Mouse (Mus musculus) forebrain, embryonic 14.5 days (tissue): ENCODE measurements at regions not wholly inside any gene's neighbourhood (a gene's known extent, or its start where the extent isn't known, plus 50 kb on each side); places are given as distances from the start of the nearest gene placed in this dataset.
"Not testable (repeated sequence)": the region's sequence is repeated elsewhere in the genome, so short reads cannot be mapped to it uniquely, and the experiment has no call there.

ENCODE experiments used
- ATAC-seq: fragments of 200-750 bp; cut with Nextera tagmentation; 2 replicates; pipeline ENCODE4 v1.8.0; 2017; ENCODE audit warnings: mild to moderate bottlenecking, moderate library complexity
- DNase-seq: peaks from one replicate; pipeline ENCODE4 v3.0.0-alpha.2; 2015; ENCODE audit warnings: low spot score
- H3K27ac ChIP-seq: fragments of 300-500 bp; sonication (generic); 2 replicates; pipeline ENCODE4 v1.5.1; 2014; ENCODE audit warnings: low read depth, mild to moderate bottlenecking, control low read depth, low read length, moderate library complexity
- H3K27me3 ChIP-seq: fragments of 300-500 bp; sonication (generic); replicated peaks from 2 replicates; pipeline ENCODE4 v1.6.1; 2014; ENCODE audit warnings: low read length, control low read depth, mixed read lengths; ENCODE audit not compliant: control insufficient read depth, insufficient read depth
- H3K36me3 ChIP-seq: fragments of 300-500 bp; sonication (generic); 2 replicates; pipeline ENCODE4 v1.6.1; 2014; ENCODE audit warnings: low read length, control low read depth; ENCODE audit not compliant: control insufficient read depth, insufficient read depth
- H3K4me1 ChIP-seq: fragments of 300-500 bp; sonication (generic); 2 replicates; pipeline ENCODE4 v1.6.1; 2014; ENCODE audit warnings: antibody characterized with exemption, low read length, control low read depth; ENCODE audit not compliant: control insufficient read depth, insufficient read depth
- H3K4me2 ChIP-seq: fragments of 300-500 bp; sonication (generic); 2 replicates; pipeline ENCODE4 v1.6.1; 2014; ENCODE audit warnings: mild to moderate bottlenecking, control low read depth, low read length
- H3K4me3 ChIP-seq: fragments of 300-500 bp; sonication (generic); 2 replicates; pipeline ENCODE4 v1.5.1; 2014; ENCODE audit warnings: low read depth, low read length, control low read depth
- H3K9ac ChIP-seq: fragments of 300-500 bp; sonication (generic); 2 replicates; pipeline ENCODE4 v1.6.1; 2014; ENCODE audit warnings: mild to moderate bottlenecking, low read length, control low read depth, moderate library complexity
- H3K9me3 ChIP-seq: fragments of 300-500 bp; sonication (generic); replicated peaks from 2 replicates; pipeline ENCODE4 v1.6.1; 2016; ENCODE audit warnings: low read length, control low read depth, mixed read lengths; ENCODE audit not compliant: control insufficient read depth
- WGBS: fragments of 180-500 bp; shearing (Covaris S2); extraction: QIAGEN DNeasy Blood & Tissue Kit; methylation state at CpG from one replicate; pipeline ENCODE4 v1.1.7; 2014; 5-methylcytosine and 5-hydroxymethylcytosine counted together

GRCm38 (mm10) chr13:111309848-111310692 lies 55.3 kb downstream of the Actbl2 start:
- Histone ChIP-seq H3K27me3 (no peaks in the 10 kb centered on the region), H3K4me3 (no peak overlapping the region), H3K9me3 (no peaks in the 10 kb centered on the region), H3K4me1 (no peaks in the 10 kb centered on the region), H3K4me2 (no peak overlapping the region), H3K36me3 (no peaks in the 10 kb centered on the region), H3K27ac (peak overlapping the region; percentile 33; the same call in 1 of the 2 replicates), H3K9ac (no peak overlapping the region)
- DNase-seq (peak; percentile 35), ATAC-seq (peak; percentile 18; the same call in 1 of the 2 replicates)
- 70% methylated on average over 14 of the region's 14 CpGs for WGBS

GRCm38 (mm10) chr13:111310693-111311045 lies 55.9 kb downstream of the Actbl2 start:
- Histone ChIP-seq H3K27ac (peak overlapping the region; percentile 33; the same call in 1 of the 2 replicates), H3K27me3 (no peaks in the 10 kb centered on the region), H3K4me3 (no peak overlapping the region), H3K36me3 (no peaks in the 10 kb centered on the region), H3K4me2 (no peak overlapping the region), H3K9ac (no peak overlapping the region), H3K9me3 (no peaks in the 10 kb centered on the region), H3K4me1 (no peaks in the 10 kb centered on the region)
- WGBS = 100% methylated on average over 1 of the region's 1 CpGs
- DNase-seq = no peak
- ATAC-seq = no peak

- WGBS = 82% methylated on average over 3 of the region's 3 CpGs
- not testable (repeated sequence) for ATAC-seq, H3K27me3 ChIP-seq, H3K36me3 ChIP-seq, H3K4me3 ChIP-seq, H3K4me1 ChIP-seq, H3K9ac ChIP-seq, H3K4me2 ChIP-seq, H3K27ac ChIP-seq, H3K9me3 ChIP-seq, DNase-seq
Observed at GRCm38 (mm10) chr13:111313506-111313905, 58.7 kb downstream of the Actbl2 start.

GRCm38 (mm10) chr13:111317876-111318275 lies 63.1 kb downstream of the Actbl2 start:
- H3K4me1 ChIP-seq, H3K27me3 ChIP-seq, H3K4me3 ChIP-seq, H3K9ac ChIP-seq, ATAC-seq, H3K27ac ChIP-seq, H3K4me2 ChIP-seq, H3K9me3 ChIP-seq, H3K36me3 ChIP-seq, DNase-seq: not testable (repeated sequence)
- WGBS = 93% methylated on average over 2 of the region's 2 CpGs

GRCm38 (mm10) chr13:111323206-111323605 lies 68.4 kb downstream of the Actbl2 start:
- ATAC-seq = peak; percentile 37; the same call in 1 of the 2 replicates
- H3K4me3 ChIP-seq = no peak overlapping the region
- H3K9me3 ChIP-seq = no peaks in the 10 kb centered on the region
- no peaks in the 10 kb centered on the region for H3K36me3 ChIP-seq
- peak; percentile 59 for DNase-seq
- H3K27ac ChIP-seq = 0 out of 2 replicates have a peak overlapping the region, but pooled peaks have one; percentile 23
- H3K9ac ChIP-seq = no peak overlapping the region
- H3K4me2 ChIP-seq = no peak overlapping the region
- no peaks in the 10 kb centered on the region for H3K4me1 ChIP-seq
- H3K27me3 ChIP-seq = no peaks in the 10 kb centered on the region
- 47% methylated on average over 8 of the region's 8 CpGs for WGBS

GRCm38 (mm10) chr13:111326096-111326665 lies 71.4 kb downstream of the Actbl2 start:
- no peak for DNase-seq
- Histone ChIP-seq H3K27ac (no peak overlapping the region), H3K4me3 (no peak overlapping the region), H3K4me2 (no peak overlapping the region), H3K4me1 (no peaks in the 10 kb centered on the region), H3K27me3 (no peaks in the 10 kb centered on the region), H3K36me3 (no peaks in the 10 kb centered on the region), H3K9me3 (no peaks in the 10 kb centered on the region), H3K9ac (no peak overlapping the region)
- no peak for ATAC-seq
- 92% methylated on average over 16 of the region's 16 CpGs for WGBS

- Histone ChIP-seq H3K36me3 (no peaks in the 10 kb centered on the region), H3K9me3 (no peaks in the 10 kb centered on the region), H3K9ac (no peak overlapping the region), H3K27me3 (no peaks in the 10 kb centered on the region), H3K4me2 (no peak overlapping the region), H3K27ac (no peak overlapping the region), H3K4me1 (no peaks in the 10 kb centered on the region), H3K4me3 (no peak overlapping the region)
- WGBS = 85% methylated on average over 3 of the region's 3 CpGs
- ATAC-seq (no peak), DNase-seq (no peak)
Observed at GRCm38 (mm10) chr13:111333035-111333434, 78.2 kb downstream of the Actbl2 start.

GRCm38 (mm10) chr13:111333851-111334250 lies 79.0 kb downstream of the Actbl2 start:
- ATAC-seq (no peak), DNase-seq (no peak)
- no peak overlapping the region for H3K9ac ChIP-seq
- WGBS = 86% methylated on average over 4 of the region's 4 CpGs
- H3K4me2 ChIP-seq = no peak overlapping the region
- no peaks in the 10 kb centered on the region for H3K27me3 ChIP-seq
- no peaks in the 10 kb centered on the region for H3K36me3 ChIP-seq
- no peaks in the 10 kb centered on the region for H3K9me3 ChIP-seq
- H3K4me1 ChIP-seq = no peaks in the 10 kb centered on the region
- H3K27ac ChIP-seq = no peak overlapping the region
- H3K4me3 ChIP-seq = no peak overlapping the region
